Mouse (Mus musculus) large intestine, adult 2 months (tissue): Measurements from ENCODE around the gene Ccnb1ip1. TPM values are rescaled to one million over a fixed set of nuclear protein-coding genes. Genes with fewer than 3 reads are reported as not detected.

Experiments used
- DNase-seq: peaks from one replicate; pipeline ENCODE4 v3.0.0-alpha.2; 2012; ENCODE audit warnings: low read depth, low spot score
- WGBS: fragments of 180-500 bp; shearing (Covaris S2); methylation state at CpG from one replicate; pipeline ENCODE4 v1.1.7; 2018; 5-methylcytosine and 5-hydroxymethylcytosine counted together
- polyA plus RNA-seq: library from polyadenylated mRNA; depleted of rRNA; stranded (reverse); fragments of >200 nt; gene quantifications from 2 replicates; pipeline ENCODE4 v1.2.3, GENCODE M21; 2012; rRNA removed

The Ccnb1ip1 gene
- polyA plus RNA-seq, 1 experiment = not detected

DNA sequence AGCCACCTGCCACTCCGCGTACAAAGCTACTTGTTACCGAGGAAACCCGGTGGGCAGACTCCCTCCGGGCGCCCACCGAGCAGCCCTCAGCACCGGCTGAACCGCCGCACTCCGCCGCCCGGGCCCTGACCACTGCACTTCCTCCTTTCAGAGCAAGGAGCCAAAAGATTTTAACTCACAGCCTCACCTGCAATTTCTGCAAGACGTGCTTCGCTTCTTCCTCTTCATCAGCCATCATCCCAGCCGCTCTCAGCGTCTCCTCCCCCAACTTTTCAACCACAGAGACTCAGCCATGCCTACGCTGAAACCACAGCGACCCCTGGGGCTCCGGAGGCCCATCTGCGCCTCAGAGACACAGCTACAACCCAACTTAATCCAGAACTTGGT is 22.3 kb downstream of the Ccnb1ip1 start, which contains the start of gene Ttc5:
Gene Ttc5 (minus strand): TSS at position 269 of the 387 bp plus-strand sequence.
- peak; percentile 82 for DNase-seq
- WGBS = under 1% methylated on average over 21 of the region's 21 CpGs

DNA sequence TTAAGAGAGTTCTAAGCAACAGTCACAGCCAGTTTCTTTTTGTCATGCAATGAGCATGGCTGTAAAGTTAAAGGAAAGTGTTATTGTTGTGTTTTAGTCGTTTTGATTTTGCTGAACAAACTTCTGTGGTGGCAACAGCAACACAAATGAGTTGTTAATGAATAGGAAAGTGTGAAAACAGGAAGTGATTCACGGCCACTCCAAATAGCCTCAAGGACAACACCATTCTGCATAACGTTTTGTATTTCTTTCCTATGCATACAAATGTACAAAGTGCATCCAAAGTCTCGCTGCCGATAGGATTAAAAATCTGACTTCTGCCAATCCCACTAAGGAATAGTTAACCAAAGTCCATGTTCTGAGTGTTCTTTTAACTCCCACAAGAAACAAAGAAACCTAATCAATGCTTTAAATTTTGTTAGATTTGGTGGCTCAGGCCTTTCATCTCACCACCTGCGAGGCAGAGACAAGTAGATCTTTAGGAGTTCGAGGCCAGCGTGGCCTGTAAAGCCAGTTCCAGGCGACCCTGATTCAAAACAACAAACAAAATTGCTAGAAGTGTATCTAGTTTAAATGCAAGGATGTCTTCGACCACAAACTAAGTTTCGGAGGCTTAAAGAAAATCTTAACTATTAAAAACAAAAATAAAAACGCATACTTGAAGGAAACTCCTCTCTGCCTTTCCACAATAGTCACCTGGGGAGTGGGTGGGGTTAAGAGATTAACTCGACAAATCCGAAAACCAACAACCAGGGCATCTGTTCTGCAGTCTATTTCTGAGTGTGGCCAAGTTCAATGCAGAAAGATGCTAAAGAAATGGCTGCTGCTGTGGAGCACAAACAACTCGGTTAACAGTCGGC is 22.9 kb downstream of the Ccnb1ip1 start:
- no peak for DNase-seq
- WGBS = 8% methylated on average over 16 of the region's 16 CpGs

DNA sequence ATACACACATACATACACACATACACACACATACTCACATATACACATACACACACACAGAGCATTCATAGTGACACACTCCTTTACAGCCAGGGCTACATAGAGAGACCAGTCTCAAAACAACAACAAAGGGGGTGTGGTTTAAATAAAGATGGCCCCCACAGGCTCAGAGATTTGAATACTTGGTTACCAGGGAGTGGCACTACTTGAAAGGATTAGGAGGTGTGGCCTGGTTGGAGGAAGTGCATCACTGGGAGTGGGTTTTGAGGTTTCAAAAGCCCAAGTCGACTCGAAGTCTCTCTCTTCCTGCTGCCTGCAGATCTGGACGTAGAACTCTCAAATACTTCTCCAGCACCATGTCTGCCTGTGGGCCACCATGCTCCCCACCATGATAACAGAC is 25.4 kb downstream of the Ccnb1ip1 start:
- no peak for DNase-seq
- WGBS = 95% methylated on average over 3 of the region's 3 CpGs

DNA sequence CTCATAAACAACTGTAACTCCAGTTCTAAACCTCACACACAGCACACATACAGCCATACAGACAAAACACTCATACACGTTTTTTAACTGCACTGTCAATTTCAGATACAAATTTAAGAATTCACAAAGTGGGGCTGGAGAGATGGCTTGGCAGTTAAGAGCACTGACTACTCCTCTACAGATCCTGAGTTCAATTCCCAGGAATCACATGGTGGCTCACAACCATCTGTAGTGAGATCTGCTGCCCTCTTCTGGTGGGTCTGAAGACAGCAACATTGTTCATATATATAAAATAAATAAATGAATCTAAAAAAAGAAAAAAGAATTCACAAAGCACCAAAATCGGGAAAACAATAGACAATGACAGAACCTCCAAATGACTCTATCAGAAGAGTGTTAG is 36.2 kb downstream of the Ccnb1ip1 start:
- 80% methylated on average over 2 of the region's 2 CpGs for WGBS
- no peak for DNase-seq

DNA sequence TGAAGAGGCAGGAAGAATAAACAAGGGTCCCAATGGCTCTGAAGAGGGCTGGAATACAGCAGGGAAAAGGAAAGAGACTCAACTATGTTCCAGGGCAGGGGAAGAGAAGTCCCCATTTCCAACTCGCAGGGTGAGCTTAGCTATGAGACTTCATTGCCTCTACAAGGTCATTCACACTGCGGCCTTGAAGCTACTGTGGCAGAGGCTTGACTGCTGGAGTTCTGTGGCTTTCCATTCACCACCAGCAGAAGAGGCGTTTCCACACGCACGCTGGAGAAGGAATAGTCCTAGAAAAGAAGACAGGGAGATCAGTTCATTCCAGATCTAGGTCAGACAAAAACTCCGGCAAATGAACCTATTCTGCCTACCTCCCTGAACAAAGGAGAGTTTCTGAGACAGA is 41.8 kb downstream of the Ccnb1ip1 start:
- 90% methylated on average over 6 of the region's 6 CpGs for WGBS
- no peak for DNase-seq

DNA sequence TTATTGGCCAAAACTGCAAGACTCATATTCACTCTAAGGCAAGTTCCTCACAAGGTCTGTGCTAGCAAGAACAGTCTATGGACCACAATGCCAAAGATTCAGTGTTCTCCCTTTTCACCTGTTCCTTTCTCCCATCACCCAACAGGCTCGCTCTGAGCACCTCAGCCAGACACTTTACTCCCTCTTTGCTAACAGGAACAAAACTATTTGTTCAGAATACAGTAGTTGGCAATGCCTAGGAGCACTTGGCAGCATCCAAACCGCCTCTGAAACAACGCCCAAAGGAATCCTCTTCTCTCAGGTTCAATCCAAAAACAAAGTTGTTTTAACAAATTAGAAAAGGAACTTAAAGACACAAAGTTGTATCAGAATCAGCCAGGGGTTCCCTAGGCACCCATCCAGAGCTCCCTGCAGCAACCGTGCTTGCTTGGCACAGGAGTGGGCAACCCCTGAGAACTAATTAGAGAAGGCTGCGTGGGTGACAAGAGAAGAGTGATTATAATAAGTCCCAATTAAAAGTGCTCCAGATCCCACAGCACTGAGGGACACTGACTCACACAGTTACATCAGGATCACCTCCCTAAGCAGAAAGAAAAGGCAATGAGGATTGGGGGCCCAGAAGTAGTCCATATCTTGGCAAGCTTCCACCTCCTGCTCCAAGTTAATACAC is 49.0 kb downstream of the Ccnb1ip1 start:
- DNase-seq = no peak
- WGBS = 52% methylated on average over 5 of the region's 5 CpGs

DNA sequence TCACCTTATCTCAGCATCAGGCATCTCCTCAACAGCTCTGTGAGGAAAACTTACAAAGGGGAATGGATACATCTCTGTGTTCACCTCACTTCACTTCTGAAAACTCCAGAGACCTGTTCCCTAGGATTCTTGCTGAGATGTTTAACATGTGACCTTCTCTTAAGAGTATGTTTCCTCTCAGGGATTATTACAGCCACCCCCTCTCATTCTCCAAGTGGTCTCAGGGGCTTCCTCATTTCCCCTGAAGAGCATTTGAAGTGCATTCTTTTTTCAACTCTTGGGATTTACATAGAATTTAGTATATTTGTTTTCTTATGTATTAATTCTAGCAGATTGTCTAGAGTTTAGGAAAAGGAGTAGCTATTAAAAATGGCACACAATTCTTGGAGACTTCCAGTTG is 62.5 kb downstream of the Ccnb1ip1 start, which contains the start of gene Olfr749:
Gene Olfr749 (minus strand): TSS at position 101 of the 400 bp plus-strand sequence.
- no peak for DNase-seq

DNA sequence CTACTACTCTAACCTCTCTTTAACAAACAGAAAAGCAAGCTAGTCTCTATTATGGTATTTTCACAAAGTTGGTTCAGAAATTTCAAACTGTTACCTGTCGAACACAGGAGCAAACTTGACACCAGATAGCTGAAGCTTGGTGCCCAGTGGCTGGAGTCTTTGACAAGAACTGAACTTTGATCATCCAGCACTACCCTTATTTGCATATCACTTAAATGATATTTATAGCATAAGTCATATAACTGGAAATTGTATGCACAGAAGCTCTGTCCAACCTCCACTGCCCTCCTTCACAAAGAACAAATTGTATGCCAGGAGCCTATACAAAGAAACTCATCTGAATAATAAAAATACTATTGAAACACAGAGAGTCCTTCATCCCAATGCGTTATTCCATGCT is 65.9 kb downstream of the Ccnb1ip1 start:
- 34% methylated on average over 2 of the region's 2 CpGs for WGBS
- DNase-seq = peak; percentile 8

DNA sequence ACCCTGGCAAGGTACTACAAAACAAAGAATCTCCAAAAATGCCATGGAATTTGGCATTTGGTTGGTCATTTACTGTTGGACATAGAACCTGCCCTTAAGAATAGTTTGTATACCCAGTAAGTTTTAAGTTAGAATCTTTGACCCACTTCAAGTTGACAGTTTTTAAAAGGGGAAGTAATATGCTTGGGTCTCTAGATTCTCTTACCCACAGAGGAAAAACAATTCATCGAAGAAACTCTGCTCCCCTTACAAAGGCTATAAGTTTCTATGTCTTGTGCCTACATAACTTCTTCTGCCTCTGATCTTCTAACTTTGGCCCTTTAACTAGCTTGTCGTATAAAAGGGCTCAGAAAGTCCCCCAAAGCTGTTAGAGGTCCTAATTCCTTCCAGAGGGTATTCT is 67.2 kb downstream of the Ccnb1ip1 start:
- WGBS = 72% methylated on average over 2 of the region's 2 CpGs
- no peak for DNase-seq

Other genes with a start within 250 kb of the Ccnb1ip1 start
- not detected in 2 replicates for gene Olfr744, start 192.9 kb downstream of the Ccnb1ip1 start, polyA plus RNA-seq
- gene Olfr745, start 168.3 kb downstream of the Ccnb1ip1 start, polyA plus RNA-seq = not detected in 2 replicates
- not detected in 2 replicates for gene Olfr746, start 160.6 kb downstream of the Ccnb1ip1 start, polyA plus RNA-seq
- not detected in 2 replicates for gene Olfr747, start 114.5 kb downstream of the Ccnb1ip1 start, polyA plus RNA-seq
- not detected in 2 replicates for gene Olfr748, start 100.4 kb downstream of the Ccnb1ip1 start, polyA plus RNA-seq
- not detected in 2 replicates for gene Olfr749, start 62.6 kb downstream of the Ccnb1ip1 start, polyA plus RNA-seq
- 21.7 and 25.6 TPM in 2 replicates for gene Ttc5, start 22.2 kb downstream of the Ccnb1ip1 start, polyA plus RNA-seq
- 16.3 and 23.8 TPM in 2 replicates for gene Parp2, start 109 bp upstream of the Ccnb1ip1 start, polyA plus RNA-seq
- gene Tep1, start 62.8 kb upstream of the Ccnb1ip1 start, polyA plus RNA-seq = 68.7 and 104 TPM in 2 replicates
- 0.71 and 2.3 TPM in 2 replicates for gene Klhl33, start 89.8 kb upstream of the Ccnb1ip1 start, polyA plus RNA-seq
- 57.4 and 75.0 TPM in 2 replicates for gene Osgep, start 117.2 kb upstream of the Ccnb1ip1 start, polyA plus RNA-seq
- 36.0 and 49.2 TPM in 2 replicates for gene Apex1, start 117.2 kb upstream of the Ccnb1ip1 start, polyA plus RNA-seq
- gene Pip4p1, start 123.1 kb upstream of the Ccnb1ip1 start, polyA plus RNA-seq = 52.3 and 65.7 TPM in 2 replicates
- 143 and 173 TPM in 2 replicates for gene Pnp, start 123.3 kb upstream of the Ccnb1ip1 start, polyA plus RNA-seq
- gene Gm49342, start 136.8 kb upstream of the Ccnb1ip1 start, polyA plus RNA-seq = 68.3 and 107 TPM in 2 replicates
- 104 and 150 TPM in 2 replicates for gene Pnp2, start 148.3 kb upstream of the Ccnb1ip1 start, polyA plus RNA-seq
- 0.11 and 0.23 TPM in 2 replicates for gene Rnase10, start 200.0 kb upstream of the Ccnb1ip1 start, polyA plus RNA-seq
- not detected in 2 replicates for gene Rnase9, start 234.1 kb upstream of the Ccnb1ip1 start, polyA plus RNA-seq
- not detected in 2 replicates for gene Rnase11, start 242.4 kb upstream of the Ccnb1ip1 start, polyA plus RNA-seq
- gene Rnase12, start 249.9 kb upstream of the Ccnb1ip1 start, polyA plus RNA-seq = 0.86 and 1.0 TPM in 2 replicates